Mouse (Mus musculus): ENCODE measurements at regions not wholly inside any gene's neighbourhood (a gene's known extent, or its start where the extent isn't known, plus 50 kb on each side); places are given as distances from the start of the nearest gene placed in this dataset.

DNA sequence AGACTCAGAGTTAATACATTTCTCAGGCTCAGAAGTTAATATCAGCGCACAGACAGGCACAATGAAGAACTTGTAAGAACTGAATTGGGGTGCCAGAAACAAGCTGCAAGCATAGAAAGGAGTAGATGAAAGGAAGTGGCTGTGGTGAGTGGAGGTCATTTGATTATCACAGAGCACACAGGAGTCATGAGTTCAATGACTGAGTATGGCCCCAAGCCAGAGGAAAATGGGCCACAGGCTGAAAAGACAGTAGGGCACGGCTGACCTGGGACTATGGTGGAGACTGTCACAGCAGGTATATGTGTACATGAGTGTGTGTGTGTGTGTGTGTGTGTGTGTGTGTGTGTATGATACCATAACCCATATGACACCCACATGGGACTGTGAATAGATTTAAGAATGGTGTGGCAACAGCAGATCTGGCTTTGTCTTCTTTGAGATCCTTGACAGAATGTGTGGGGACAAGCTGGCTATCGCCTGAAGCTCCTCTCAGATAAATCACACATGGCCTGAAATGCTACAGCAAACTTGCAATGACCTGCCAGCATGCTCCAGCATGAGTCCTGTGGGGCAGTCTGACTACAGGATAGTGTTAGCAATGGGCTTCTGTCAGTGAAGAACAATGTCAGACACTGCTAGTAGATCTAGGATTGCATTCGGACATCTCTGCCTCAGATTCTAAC, 101.5 kb upstream of the Atp1b1 start:
- WGBS: 94% methylated on average over 4 of the region's 4 CpGs
- Histone ChIP-seq H3K4me3 (replicated peaks; ENCODE audit: low read length) (no peak overlapping the region), H3K27me3 (ENCODE audit: control insufficient read depth, insufficient read depth, low read length) (no peaks in the 10 kb centered on the region), H3K4me2 (replicated peaks; ENCODE audit: low read depth, low read length, severe bottlenecking) (no peak overlapping the region), H3K4me1 (ENCODE audit: control insufficient read depth, insufficient read depth, low read length) (no peaks in the 10 kb centered on the region), H3K9ac (ENCODE audit: low read depth, low read length, severe bottlenecking) (no peak overlapping the region), H3K27ac (replicated peaks; ENCODE audit: low read depth, low read length) (no peak overlapping the region), H3K9me3 (ENCODE audit: control insufficient read depth, low read length) (no peaks in the 10 kb centered on the region), H3K36me3 (ENCODE audit: control insufficient read depth, insufficient read depth, low read length) (no peaks in the 10 kb centered on the region)
- ATAC-seq (ENCODE audit: low FRiP score, low read depth) (no peak), DNase-seq (ENCODE audit: low spot score) (no peak)
- TF ChIP-seq POLR2A (IDR thresholded peaks at IDR 0.05; ENCODE audit: borderline replicate concordance, extremely low read depth, insufficient read depth, insufficient read length): no peak

DNA sequence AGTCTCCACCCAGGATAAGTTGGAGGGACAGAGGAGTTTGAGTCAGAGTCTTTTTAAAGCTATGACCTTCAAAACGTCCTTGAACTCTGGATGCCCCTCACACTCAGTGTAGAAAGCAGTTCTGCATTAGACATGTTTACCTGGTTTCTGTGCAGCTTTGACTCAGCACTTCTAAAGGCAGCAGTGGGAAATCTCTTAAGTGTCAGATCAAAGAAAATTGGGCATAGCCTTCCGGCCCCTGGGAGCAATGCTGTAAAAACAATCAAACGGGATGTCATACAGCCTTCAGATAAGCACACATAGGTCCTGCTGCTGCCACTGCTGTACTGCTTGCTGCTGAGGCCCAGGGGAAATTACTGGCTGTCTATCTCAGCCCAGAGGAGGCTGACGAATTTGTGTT, 94.5 kb upstream of the Atp1b1 start:
- Histone ChIP-seq H3K9me3 (ENCODE audit: control insufficient read depth, low read length) (no peaks in the 10 kb centered on the region), H3K9ac (ENCODE audit: low read depth, low read length, severe bottlenecking) (no peak overlapping the region), H3K27ac (replicated peaks; ENCODE audit: low read depth, low read length) (no peak overlapping the region), H3K36me3 (ENCODE audit: control insufficient read depth, insufficient read depth, low read length) (no peaks in the 10 kb centered on the region), H3K4me1 (ENCODE audit: control insufficient read depth, insufficient read depth, low read length) (no peaks in the 10 kb centered on the region), H3K27me3 (ENCODE audit: control insufficient read depth, insufficient read depth, low read length) (no peaks in the 10 kb centered on the region), H3K4me3 (replicated peaks; ENCODE audit: low read length) (no peak overlapping the region), H3K4me2 (replicated peaks; ENCODE audit: low read depth, low read length, severe bottlenecking) (no peak overlapping the region)
- 31% methylated on average over 4 of the region's 4 CpGs for WGBS
- DNase-seq (ENCODE audit: low spot score) (no peak), ATAC-seq (ENCODE audit: low FRiP score, low read depth) (no peak)
- TF ChIP-seq POLR2A (IDR thresholded peaks at IDR 0.05; ENCODE audit: borderline replicate concordance, extremely low read depth, insufficient read depth, insufficient read length): no peak

GRCm38 (mm10) chr1:164551019-164551418, 92.9 kb upstream of the Atp1b1 start:
- H3K9ac ChIP-seq (ENCODE audit: low read depth, low read length, severe bottlenecking): no peak overlapping the region
- H3K4me3 ChIP-seq (replicated peaks; ENCODE audit: low read length): no peak overlapping the region
- H3K9me3 ChIP-seq (ENCODE audit: control insufficient read depth, low read length): no peaks in the 10 kb centered on the region
- H3K27ac ChIP-seq (replicated peaks; ENCODE audit: low read depth, low read length): no peak overlapping the region
- WGBS: 72% methylated on average over 2 of the region's 2 CpGs
- no peak overlapping the region for H3K4me2 ChIP-seq (replicated peaks; ENCODE audit: low read depth, low read length, severe bottlenecking)
- DNase-seq (ENCODE audit: low spot score) (no peak), ATAC-seq (ENCODE audit: low FRiP score, low read depth) (no peak)
- TF ChIP-seq POLR2A (IDR thresholded peaks at IDR 0.05; ENCODE audit: borderline replicate concordance, extremely low read depth, insufficient read depth, insufficient read length): no peak
- H3K4me1 ChIP-seq (ENCODE audit: control insufficient read depth, insufficient read depth, low read length): no peaks in the 10 kb centered on the region
- H3K27me3 ChIP-seq (ENCODE audit: control insufficient read depth, insufficient read depth, low read length): no peaks in the 10 kb centered on the region
- no peaks in the 10 kb centered on the region for H3K36me3 ChIP-seq (ENCODE audit: control insufficient read depth, insufficient read depth, low read length)

DNA sequence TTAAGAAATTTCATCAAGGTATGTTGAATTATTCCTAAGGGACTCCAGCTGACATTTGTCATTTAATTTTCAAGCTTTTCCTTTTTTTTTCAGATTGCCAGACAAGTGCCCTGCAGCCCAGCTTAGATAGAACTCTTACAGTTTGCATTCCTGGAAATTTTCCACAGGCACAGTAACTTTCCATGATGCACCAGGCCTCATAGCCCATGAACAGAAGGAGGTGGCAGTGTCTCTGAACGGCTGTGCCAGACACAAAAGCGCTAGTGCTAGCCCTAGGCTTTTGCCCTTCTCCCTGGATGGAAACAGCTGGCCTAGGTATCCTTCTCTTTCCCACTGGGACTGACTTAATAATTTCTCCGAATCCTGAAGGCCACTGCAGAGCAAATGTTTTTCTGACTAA, 92.4 kb upstream of the Atp1b1 start:
- no peak overlapping the region for H3K4me2 ChIP-seq (replicated peaks; ENCODE audit: low read depth, low read length, severe bottlenecking)
- H3K36me3 ChIP-seq (ENCODE audit: control insufficient read depth, insufficient read depth, low read length): no peaks in the 10 kb centered on the region
- no peaks in the 10 kb centered on the region for H3K27me3 ChIP-seq (ENCODE audit: control insufficient read depth, insufficient read depth, low read length)
- no peak overlapping the region for H3K9ac ChIP-seq (ENCODE audit: low read depth, low read length, severe bottlenecking)
- no peak overlapping the region for H3K4me3 ChIP-seq (replicated peaks; ENCODE audit: low read length)
- H3K27ac ChIP-seq (replicated peaks; ENCODE audit: low read depth, low read length): no peak overlapping the region
- H3K9me3 ChIP-seq (ENCODE audit: control insufficient read depth, low read length): no peaks in the 10 kb centered on the region
- H3K4me1 ChIP-seq (ENCODE audit: control insufficient read depth, insufficient read depth, low read length): no peaks in the 10 kb centered on the region
- TF ChIP-seq POLR2A (IDR thresholded peaks at IDR 0.05; ENCODE audit: borderline replicate concordance, extremely low read depth, insufficient read depth, insufficient read length): no peak
- ATAC-seq (ENCODE audit: low FRiP score, low read depth) (no peak), DNase-seq (ENCODE audit: low spot score) (no peak)
- 63% methylated on average over 3 of the region's 3 CpGs for WGBS

GRCm38 (mm10) chr1:164548071-164548470, 89.9 kb upstream of the Atp1b1 start:
- no peak for DNase-seq (ENCODE audit: low spot score)
- TF ChIP-seq POLR2A (IDR thresholded peaks at IDR 0.05; ENCODE audit: borderline replicate concordance, extremely low read depth, insufficient read depth, insufficient read length): no peak
- H3K27ac ChIP-seq (replicated peaks; ENCODE audit: low read depth, low read length): no peak overlapping the region
- H3K9ac ChIP-seq (ENCODE audit: low read depth, low read length, severe bottlenecking): no peak overlapping the region
- no peaks in the 10 kb centered on the region for H3K27me3 ChIP-seq (ENCODE audit: control insufficient read depth, insufficient read depth, low read length)
- no peaks in the 10 kb centered on the region for H3K36me3 ChIP-seq (ENCODE audit: control insufficient read depth, insufficient read depth, low read length)
- ATAC-seq (ENCODE audit: low FRiP score, low read depth): no peak
- no peaks in the 10 kb centered on the region for H3K9me3 ChIP-seq (ENCODE audit: control insufficient read depth, low read length)
- H3K4me3 ChIP-seq (replicated peaks; ENCODE audit: low read length): no peak overlapping the region
- H3K4me2 ChIP-seq (replicated peaks; ENCODE audit: low read depth, low read length, severe bottlenecking): no peak overlapping the region
- WGBS: 66% methylated on average over 8 of the region's 8 CpGs
- no peaks in the 10 kb centered on the region for H3K4me1 ChIP-seq (ENCODE audit: control insufficient read depth, insufficient read depth, low read length)

DNA sequence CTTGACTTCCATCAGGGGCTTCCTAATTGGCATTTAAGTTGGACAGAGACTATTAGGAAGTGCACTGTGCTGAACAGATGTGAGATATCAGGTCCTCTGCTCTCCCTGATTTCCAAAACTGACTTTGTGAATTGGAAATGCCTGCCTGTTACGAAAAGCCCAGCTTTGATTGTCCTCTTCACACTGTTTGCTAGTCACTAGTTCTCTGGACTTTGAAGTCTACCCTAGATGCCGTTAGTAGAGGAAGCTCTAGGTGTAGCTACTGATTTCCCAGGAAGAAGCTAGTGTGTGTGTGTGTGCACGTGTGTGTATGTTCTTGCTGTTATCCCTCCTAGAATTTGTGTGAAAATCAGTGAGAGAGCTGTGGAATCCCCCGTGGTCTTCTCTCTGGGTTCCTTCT, 87.7 kb upstream of the Atp1b1 start:
- H3K4me3 ChIP-seq (replicated peaks; ENCODE audit: low read length): no peak overlapping the region
- H3K27ac ChIP-seq (replicated peaks; ENCODE audit: low read depth, low read length): no peak overlapping the region
- H3K9me3 ChIP-seq (ENCODE audit: control insufficient read depth, low read length): no peaks in the 10 kb centered on the region
- no peaks in the 10 kb centered on the region for H3K4me1 ChIP-seq (ENCODE audit: control insufficient read depth, insufficient read depth, low read length)
- no peak for ATAC-seq (ENCODE audit: low FRiP score, low read depth)
- no peak overlapping the region for H3K9ac ChIP-seq (ENCODE audit: low read depth, low read length, severe bottlenecking)
- no peak overlapping the region for H3K4me2 ChIP-seq (replicated peaks; ENCODE audit: low read depth, low read length, severe bottlenecking)
- DNase-seq (ENCODE audit: low spot score): no peak
- TF ChIP-seq POLR2A (IDR thresholded peaks at IDR 0.05; ENCODE audit: borderline replicate concordance, extremely low read depth, insufficient read depth, insufficient read length): no peak
- H3K27me3 ChIP-seq (ENCODE audit: control insufficient read depth, insufficient read depth, low read length): no peaks in the 10 kb centered on the region
- WGBS: 77% methylated on average over 4 of the region's 4 CpGs
- H3K36me3 ChIP-seq (ENCODE audit: control insufficient read depth, insufficient read depth, low read length): no peaks in the 10 kb centered on the region

All from limb, embryonic 14.5 days (tissue).